Mouse (Mus musculus) testis, adult 2 months (tissue): Measurements from ENCODE around the gene Csad.

Source experiments
- CTCF ChIP-seq: fragments of 200-500 bp; IDR thresholded peaks from 2 replicates; pipeline ENCODE4 v1.5.1; 2012; ENCODE audit warnings: low read depth, mild to moderate bottlenecking, inconsistent platforms, low read length, moderate library complexity; ENCODE audit not compliant: control insufficient read depth, insufficient read depth, insufficient replicate concordance
- POLR2A ChIP-seq: fragments of 200-500 bp; IDR thresholded peaks from 2 replicates; pipeline ENCODE4 v1.6.1; 2012; ENCODE audit warnings: low read depth, mild to moderate bottlenecking, inconsistent platforms, low read length, moderate library complexity; ENCODE audit not compliant: control insufficient read depth

- no peak for TF ChIP-seq CTCF
- TF ChIP-seq POLR2A, result no peak
These were observed 10.9 kb downstream of the Csad start for GRCm38 (mm10) chr15:102193652-102194051.
